Comparison of ENCODE assay signal across 8 mouse cellular contexts in genomic region chr4:134632131-134632711, GRCm38 (mm10).
DNase-seq lines count a peak whose midpoint lies in the region; ATAC-seq and TF ChIP-seq lines count a peak whose summit lies in the region.

No protein-coding gene starts in this region.

- peak; percentile 72 for ATAC-seq in heart, embryonic 15.5 days (replicated peaks; ENCODE audit: insufficient number of reproducible peaks, insufficient read depth, low FRiP score, low read depth)
- ATAC-seq in stomach, postnatal 0 days (ENCODE audit: low FRiP score, low TSS enrichment), result peak; percentile 70; the same call in 1 of the 2 replicates
- no peak for ATAC-seq in cerebellum, adult (ENCODE audit: insufficient number of reproducible peaks, low FRiP score, low TSS enrichment)

- H3K4me3 ChIP-seq in embryonic fibroblast, embryonic 13.5 days (ENCODE audit: insufficient read depth, low read length), result no peak overlapping the region
- no peak overlapping the region for H3K4me3 ChIP-seq in heart, embryonic 15.5 days
- no peak overlapping the region for H3K4me3 ChIP-seq in stomach, postnatal 0 days (ENCODE audit: low read depth, low read length)

- H3K4me1 ChIP-seq in embryonic fibroblast, embryonic 13.5 days (ENCODE audit: control insufficient read depth, insufficient read depth, low read length), result peaks cover 10% of the 10 kb centered on the region
- peaks cover 67% of the 10 kb centered on the region for H3K4me1 ChIP-seq in heart, embryonic 15.5 days (replicated peaks)
- H3K4me1 ChIP-seq in stomach, postnatal 0 days (replicated peaks; ENCODE audit: control insufficient read depth, insufficient read depth), result peaks cover 7% of the 10 kb centered on the region; the same call in 1 of the 2 replicates

- TF ChIP-seq EP300 in stomach, postnatal 0 days (optimal IDR thresholded peaks at IDR 0.05), result no peak

- TF ChIP-seq POLR2A in embryonic fibroblast, embryonic 13.5 days (IDR thresholded peaks at IDR 0.05; ENCODE audit: low read depth, low read length), result no peak; the same call in 1 of the 2 replicates

- no peaks in the 10 kb centered on the region for H3K27me3 ChIP-seq in heart, embryonic 15.5 days
- H3K27me3 ChIP-seq in stomach, postnatal 0 days (ENCODE audit: control insufficient read depth, insufficient read depth, low read length), result no peaks in the 10 kb centered on the region

- whole genome bisulfite sequencing in heart, embryonic 15.5 days, result 22% methylated on average over 13 of the region's 13 CpGs
- 34% methylated on average over 13 of the region's 13 CpGs for WGBS in stomach, postnatal 0 days

- no peaks in the 10 kb centered on the region for H3K9me3 ChIP-seq in heart, embryonic 15.5 days (replicated peaks)
- H3K9me3 ChIP-seq in stomach, postnatal 0 days (ENCODE audit: control insufficient read depth, low read length), result no peaks in the 10 kb centered on the region

- DNase-seq in right cerebral cortex, postnatal 14 days, result peak; percentile 38
- no peak for DNase-seq in right cerebral cortex, postnatal 25 days
- DNase-seq in kidney, postnatal 10 days, result peak; percentile 78
- DNase-seq in lung, postnatal 4 days, result peak; percentile 77 to 90
- DNase-seq in stomach, postnatal 0 days (ENCODE audit: low spot score), result peak; percentile 30

- H3K36me3 ChIP-seq in heart, embryonic 15.5 days, result no peaks in the 10 kb centered on the region
- H3K36me3 ChIP-seq in stomach, postnatal 0 days (ENCODE audit: control insufficient read depth, insufficient read depth, low read length), result no peaks in the 10 kb centered on the region

- H3K27ac ChIP-seq in embryonic fibroblast, embryonic 13.5 days (ENCODE audit: insufficient read depth, low read length), result peak overlapping the region; percentile 73
- H3K27ac ChIP-seq in heart, embryonic 15.5 days, result peak overlapping the region; percentile 95
- H3K27ac ChIP-seq in stomach, postnatal 0 days (replicated peaks), result peak overlapping the region; percentile 86

- no peak for TF ChIP-seq CTCF in embryonic fibroblast, embryonic 13.5 days (IDR thresholded peaks at IDR 0.05; ENCODE audit: borderline replicate concordance, insufficient read depth, low read length)
- TF ChIP-seq CTCF in stomach, postnatal 0 days (IDR thresholded peaks at IDR 0.05; ENCODE audit: low read depth), result no peak

- H3K9ac ChIP-seq in heart, embryonic 15.5 days, result 0 out of 2 replicates have a peak overlapping the region, but pooled peaks have one; percentile 1
- no peak overlapping the region; the same call in 1 of the 2 replicates for H3K9ac ChIP-seq in stomach, postnatal 0 days (ENCODE audit: low read length)

- peak overlapping the region; percentile 36 for H3K4me2 ChIP-seq in heart, embryonic 15.5 days
- no peak overlapping the region for H3K4me2 ChIP-seq in stomach, postnatal 0 days (replicated peaks; ENCODE audit: low read depth)
